Mouse (Mus musculus) ES-E14 (cell line): ENCODE measurements around the gene Igtp. TPM values are rescaled to one million over a fixed set of nuclear protein-coding genes. Genes with fewer than 3 reads are reported as not detected.
A peak's percentile ranks its signal among the peaks of the same experiment; 100 is the strongest.
"Not testable (repeated sequence)": the region's sequence is repeated elsewhere in the genome, so short reads cannot be mapped to it uniquely, and the experiment has no call there.

Source experiments
- DNase-seq: peaks from one replicate; pipeline ENCODE4 v3.0.0-alpha.2; 2013; ENCODE audit warnings: low read depth, low spot score
- H3K27ac ChIP-seq: 2 replicates; pipeline ENCODE4 v1.5.1; 2012; ENCODE audit warnings: low read depth, mild to moderate bottlenecking, low read length, moderate library complexity, mixed read lengths; ENCODE audit not compliant: poor library complexity, insufficient read depth, severe bottlenecking
- H3K36me3 ChIP-seq: 2 replicates; pipeline ENCODE4 v1.6.1; 2012; ENCODE audit warnings: mild to moderate bottlenecking, low read length, moderate library complexity, mixed read lengths; ENCODE audit not compliant: control insufficient read depth, poor library complexity, insufficient read depth, severe bottlenecking
- H3K4me1 ChIP-seq, 2 experiments: fragments of 150-350 bp in 1 of 2; sonication (generic) in 1 of 2; 2 replicates each; pipeline ENCODE4 v1.6.1; 2012; ENCODE audit warnings: low read length in 2 of 2, mild to moderate bottlenecking in 1 of 2, mixed read lengths in 1 of 2; ENCODE audit not compliant: control insufficient read depth in 2 of 2, insufficient read depth in 2 of 2, poor library complexity in 1 of 2
- H3K4me3 ChIP-seq, 2 experiments: fragments of 150-350 bp in 1 of 2; sonication (generic) in 1 of 2; 2 replicates each; pipeline ENCODE4 v1.5.1; 2012; ENCODE audit warnings: low read length in 2 of 2, low read depth in 1 of 2, mild to moderate bottlenecking in 1 of 2, mixed read lengths in 1 of 2; ENCODE audit not compliant: insufficient read depth in 1 of 2, poor library complexity in 1 of 2, severe bottlenecking in 1 of 2
- H3K9ac ChIP-seq: 2 replicates; pipeline ENCODE4 v1.6.1; 2012; ENCODE audit warnings: low read depth, mild to moderate bottlenecking, low read length, mixed read lengths; ENCODE audit not compliant: poor library complexity, insufficient read depth, severe bottlenecking
- H3K9me3 ChIP-seq: fragments of 150-350 bp; sonication (generic); 2 replicates; pipeline ENCODE4 v1.6.1; 2012; ENCODE audit warnings: low read depth, mild to moderate bottlenecking, low read length; ENCODE audit not compliant: control insufficient read depth, insufficient read depth
- CHD2 ChIP-seq: IDR thresholded peaks from 2 replicates; pipeline ENCODE4 v1.6.1; 2014; ENCODE audit warnings: mild to moderate bottlenecking, low read depth, low read length, inconsistent platforms
- HCFC1 ChIP-seq: IDR thresholded peaks from 2 replicates; pipeline ENCODE4 v1.6.1; 2012; ENCODE audit warnings: low read length, inconsistent platforms, borderline replicate concordance; ENCODE audit not compliant: insufficient read depth
- MAFK ChIP-seq: IDR thresholded peaks from 2 replicates; pipeline ENCODE4 v1.6.1; 2014; ENCODE audit warnings: mild to moderate bottlenecking, low read depth, low read length, inconsistent platforms; ENCODE audit not compliant: insufficient read depth
- ZC3H11A ChIP-seq: IDR thresholded peaks from 2 replicates; pipeline ENCODE4 v1.6.1; 2012; ENCODE audit warnings: low read depth, mild to moderate bottlenecking, inconsistent platforms, low read length, borderline replicate concordance
- ZNF384 ChIP-seq: IDR thresholded peaks from 2 replicates; pipeline ENCODE4 v1.6.1; 2012; ENCODE audit warnings: low read depth, low read length, inconsistent platforms
- in situ Hi-C, 2 experiments: fragments of 600-800 bp; cut with MboI; formaldehyde crosslinking; loops; one replicate each; pipeline ENCODE4 v1.15.1; 2025; ENCODE audit warnings: low sequenced_read_pairs in 2 of 2, inconsistent platforms in 1 of 2; ENCODE audit not compliant: unreplicated experiment in 2 of 2
- total RNA-seq: library from RNA; depleted of rRNA; stranded (reverse); fragments of 300-350 nt; gene quantifications from 2 replicates; pipeline ENCODE4 v1.2.3, GENCODE M21; 2012

Gene Igtp
- total RNA-seq, 1 experiment = 2.5 TPM

- Histone ChIP-seq H3K9me3 (no peaks in the 10 kb centered on the region), H3K4me1 (peaks cover 0 to 16% of the 10 kb centered on the region in 2 experiments; a peak in 2 of 4 replicates), H3K4me3 (no peak overlapping the region), H3K36me3 (no peaks in the 10 kb centered on the region), H3K9ac (no peak overlapping the region), H3K27ac (no peak overlapping the region)
- TF ChIP-seq ZNF384 (no peak), MAFK (no peak), CHD2 (no peak), ZC3H11A (no peak), HCFC1 (no peak)
- in situ Hi-C loops = no loop called here
- DNase-seq = no peak
Observed at GRCm38 (mm10) chr11:58211682-58212067, 12.3 kb downstream of the Igtp start.

GRCm38 (mm10) chr11:58213673-58214342 is 14.5 kb downstream of the Igtp start:
- Histone ChIP-seq H3K4me3 (no peak overlapping the region), H3K9me3 (no peaks in the 10 kb centered on the region), H3K27ac (no peak overlapping the region), H3K9ac (no peak overlapping the region), H3K36me3 (no peaks in the 10 kb centered on the region), H3K4me1 (peaks cover 0 to 16% of the 10 kb centered on the region in 2 experiments; a peak in 2 of 4 replicates)
- DNase-seq = no peak
- in situ Hi-C loops = no loop called here
- no peak for TF ChIP-seq ZNF384
- TF ChIP-seq HCFC1 = no peak
- TF ChIP-seq MAFK = no peak
- TF ChIP-seq CHD2 = no peak
- TF ChIP-seq ZC3H11A = no peak

- in situ Hi-C loops = no loop called here
- DNase-seq = no peak
- Histone ChIP-seq H3K27ac (no peak overlapping the region), H3K9me3 (no peaks in the 10 kb centered on the region), H3K4me3 (peak overlapping the region in 1 of 2 experiments; percentile 57; a peak in 2 of 4 replicates), H3K36me3 (no peaks in the 10 kb centered on the region), H3K4me1 (peaks cover 0 to 16% of the 10 kb centered on the region in 2 experiments; a peak in 2 of 4 replicates), H3K9ac (no peak overlapping the region)
- no peak for TF ChIP-seq CHD2
- TF ChIP-seq ZNF384 = no peak
- TF ChIP-seq MAFK = no peak
- no peak for TF ChIP-seq HCFC1
- no peak for TF ChIP-seq ZC3H11A
Observed at GRCm38 (mm10) chr11:58214391-58215048, 15.2 kb downstream of the Igtp start.

- in situ Hi-C loops, H3K4me3 ChIP-seq, H3K36me3 ChIP-seq, H3K27ac ChIP-seq, H3K9me3 ChIP-seq, DNase-seq, H3K9ac ChIP-seq: not testable (repeated sequence)
- peaks cover 0 to 16% of the 10 kb centered on the region in 2 experiments; a peak in 2 of 4 replicates for H3K4me1 ChIP-seq
Observed at GRCm38 (mm10) chr11:58215049-58215430, 15.7 kb downstream of the Igtp start.

DNA sequence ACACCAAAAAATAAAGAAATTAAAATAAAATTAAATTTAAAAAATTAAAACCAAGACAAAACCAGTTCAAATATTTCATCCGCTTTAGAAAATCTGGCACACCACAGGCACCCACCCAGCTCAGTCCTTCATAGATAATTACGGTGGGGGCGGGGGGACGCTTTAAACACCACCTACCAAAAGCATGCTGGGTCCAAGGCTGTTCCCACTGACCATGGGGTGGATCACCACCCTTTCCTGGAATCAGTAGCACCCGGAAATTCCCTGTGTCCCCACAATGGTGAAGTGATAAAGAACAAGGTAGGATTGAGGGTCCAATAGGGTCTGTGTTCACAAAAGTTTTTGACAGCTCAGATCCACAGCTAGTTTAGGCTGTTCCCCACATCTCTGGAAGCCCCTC is 16.5 kb downstream of the Igtp start:
- H3K36me3 ChIP-seq = no peaks in the 10 kb centered on the region
- peaks cover 0 to 11% of the 10 kb centered on the region in 2 experiments; a peak in 2 of 4 replicates for H3K4me1 ChIP-seq
- no peak overlapping the region for H3K9ac ChIP-seq
- DNase-seq = no peak
- no peak overlapping the region for H3K27ac ChIP-seq
- TF ChIP-seq HCFC1 = no peak
- TF ChIP-seq CHD2 = no peak
- TF ChIP-seq ZNF384 = no peak
- TF ChIP-seq MAFK = no peak
- TF ChIP-seq ZC3H11A = no peak
- no peaks in the 10 kb centered on the region for H3K9me3 ChIP-seq
- in situ Hi-C loops = no loop called here
- H3K4me3 ChIP-seq = no peak overlapping the region
